Mouse (Mus musculus) midbrain, embryonic 13.5 days (tissue): Measurements from ENCODE around the gene Dlg2. TPM values are rescaled to one million over a fixed set of nuclear protein-coding genes. Genes with fewer than 3 reads are reported as not detected.

Experiments used
- ATAC-seq: fragments of 200-750 bp; cut with Nextera tagmentation; 2 replicates; pipeline ENCODE4 v1.8.0; 2017; ENCODE audit warnings: mild to moderate bottlenecking, moderate TSS enrichment, moderate library complexity
- H3K27ac ChIP-seq: fragments of 300-500 bp; sonication (generic); 2 replicates; pipeline ENCODE4 v1.5.1; 2015; ENCODE audit warnings: inconsistent platforms, mild to moderate bottlenecking, moderate library complexity
- H3K27me3 ChIP-seq: fragments of 300-500 bp; sonication (generic); 2 replicates; pipeline ENCODE4 v1.6.1; 2015; ENCODE audit warnings: mild to moderate bottlenecking, inconsistent platforms
- H3K36me3 ChIP-seq: fragments of 300-500 bp; sonication (generic); 2 replicates; pipeline ENCODE4 v1.6.1; 2015; ENCODE audit warnings: mild to moderate bottlenecking, inconsistent platforms
- H3K4me1 ChIP-seq: fragments of 300-500 bp; sonication (generic); replicated peaks from 2 replicates; pipeline ENCODE4 v1.6.1; 2015; ENCODE audit warnings: inconsistent platforms
- H3K4me2 ChIP-seq: fragments of 300-500 bp; sonication (generic); replicated peaks from 2 replicates; pipeline ENCODE4 v1.6.1; 2015; ENCODE audit warnings: moderate library complexity, mild to moderate bottlenecking, inconsistent platforms
- H3K4me3 ChIP-seq: fragments of 300-500 bp; sonication (generic); replicated peaks from 2 replicates; pipeline ENCODE4 v1.5.1; 2015; ENCODE audit warnings: mild to moderate bottlenecking, inconsistent platforms
- H3K9ac ChIP-seq: fragments of 300-500 bp; sonication (generic); replicated peaks from 2 replicates; pipeline ENCODE4 v1.6.1; 2015; ENCODE audit warnings: mild to moderate bottlenecking, inconsistent platforms
- H3K9me3 ChIP-seq: fragments of 300-500 bp; sonication (generic); 2 replicates; pipeline ENCODE4 v1.6.1; 2016; ENCODE audit warnings: mild to moderate bottlenecking, inconsistent platforms
- WGBS: fragments of 180-500 bp; shearing (Covaris S2); methylation state at CpG from one replicate; pipeline ENCODE4 v1.1.7; 2015; 5-methylcytosine and 5-hydroxymethylcytosine counted together
- polyA plus RNA-seq: library from polyadenylated mRNA; unstranded; fragments of >200 nt; fragmentation: Nextera tagmentation; extraction: Ambion mirVana; gene quantifications from 2 replicates; pipeline ENCODE4 v1.2.1, GENCODE M21; 2015

Dlg2 gene
- polyA plus RNA-seq, 1 experiment from 2014 or later: 13.0 TPM

- WGBS: 84% methylated on average over 2 of the region's 2 CpGs
- no peak overlapping the region for H3K9ac ChIP-seq
- H3K4me2 ChIP-seq: no peak overlapping the region
- no peak for ATAC-seq
- H3K4me1 ChIP-seq: no peaks in the 10 kb centered on the region
- no peak overlapping the region for H3K27ac ChIP-seq
- no peaks in the 10 kb centered on the region for H3K36me3 ChIP-seq
- no peaks in the 10 kb centered on the region for H3K9me3 ChIP-seq
- no peak overlapping the region for H3K4me3 ChIP-seq
- H3K27me3 ChIP-seq: no peaks in the 10 kb centered on the region
Observed at GRCm38 (mm10) chr7:91689829-91690228, 1213.4 kb downstream of the Dlg2 start.

GRCm38 (mm10) chr7:91709853-91710252 is 1233.4 kb downstream of the Dlg2 start:
- H3K27me3 ChIP-seq: no peaks in the 10 kb centered on the region
- no peaks in the 10 kb centered on the region for H3K4me1 ChIP-seq
- H3K9me3 ChIP-seq: no peaks in the 10 kb centered on the region
- no peak overlapping the region for H3K9ac ChIP-seq
- no peak for ATAC-seq
- H3K4me2 ChIP-seq: no peak overlapping the region
- H3K27ac ChIP-seq: no peak overlapping the region
- H3K4me3 ChIP-seq: no peak overlapping the region
- WGBS: 59% methylated on average over 5 of the region's 5 CpGs
- no peaks in the 10 kb centered on the region for H3K36me3 ChIP-seq

- H3K9ac ChIP-seq: no peak overlapping the region
- no peaks in the 10 kb centered on the region for H3K36me3 ChIP-seq
- no peaks in the 10 kb centered on the region for H3K9me3 ChIP-seq
- 80% methylated on average over 6 of the region's 6 CpGs for WGBS
- no peaks in the 10 kb centered on the region for H3K4me1 ChIP-seq
- H3K27me3 ChIP-seq: no peaks in the 10 kb centered on the region
- no peak overlapping the region for H3K4me2 ChIP-seq
- H3K27ac ChIP-seq: no peak overlapping the region
- no peak for ATAC-seq
- no peak overlapping the region for H3K4me3 ChIP-seq
Observed at GRCm38 (mm10) chr7:91711184-91711583, 1234.7 kb downstream of the Dlg2 start.

GRCm38 (mm10) chr7:91715776-91716175 is 1239.3 kb downstream of the Dlg2 start:
- 73% methylated on average over 1 of the region's 1 CpGs for WGBS
- H3K27me3 ChIP-seq: no peaks in the 10 kb centered on the region

GRCm38 (mm10) chr7:91716696-91717095 is 1240.2 kb downstream of the Dlg2 start:
- no peak for ATAC-seq
- Histone ChIP-seq H3K4me3 (no peak overlapping the region), H3K4me1 (no peaks in the 10 kb centered on the region), H3K27ac (no peak overlapping the region), H3K9ac (no peak overlapping the region), H3K36me3 (no peaks in the 10 kb centered on the region), H3K9me3 (no peaks in the 10 kb centered on the region), H3K27me3 (no peaks in the 10 kb centered on the region), H3K4me2 (no peak overlapping the region)
- 80% methylated on average over 6 of the region's 6 CpGs for WGBS

More at GRCm38 (mm10) chr7:91715776-91716175, 1239.3 kb downstream of the Dlg2 start:
- no peaks in the 10 kb centered on the region for H3K36me3 ChIP-seq
- H3K9ac ChIP-seq: no peak overlapping the region
- no peak overlapping the region for H3K4me2 ChIP-seq
- H3K4me3 ChIP-seq: no peak overlapping the region
- no peaks in the 10 kb centered on the region for H3K4me1 ChIP-seq
- no peak for ATAC-seq
- no peaks in the 10 kb centered on the region for H3K9me3 ChIP-seq
- no peak overlapping the region for H3K27ac ChIP-seq

- ATAC-seq: no peak
- H3K36me3 ChIP-seq: no peaks in the 10 kb centered on the region
Observed at GRCm38 (mm10) chr7:91720318-91720717, 1243.8 kb downstream of the Dlg2 start.

GRCm38 (mm10) chr7:91724397-91724796 is 1247.9 kb downstream of the Dlg2 start:
- H3K27me3 ChIP-seq: no peaks in the 10 kb centered on the region
- no peak overlapping the region for H3K4me3 ChIP-seq
- no peaks in the 10 kb centered on the region for H3K36me3 ChIP-seq
- H3K9ac ChIP-seq: no peak overlapping the region
- ATAC-seq: no peak
- no peak overlapping the region for H3K27ac ChIP-seq
- no peaks in the 10 kb centered on the region for H3K4me1 ChIP-seq
- no peaks in the 10 kb centered on the region for H3K9me3 ChIP-seq
- WGBS: 85% methylated on average over 5 of the region's 5 CpGs
- H3K4me2 ChIP-seq: no peak overlapping the region

More at GRCm38 (mm10) chr7:91720318-91720717, 1243.8 kb downstream of the Dlg2 start:
- Histone ChIP-seq H3K4me1 (no peaks in the 10 kb centered on the region), H3K9me3 (no peaks in the 10 kb centered on the region), H3K9ac (no peak overlapping the region), H3K27ac (no peak overlapping the region), H3K4me2 (no peak overlapping the region), H3K27me3 (no peaks in the 10 kb centered on the region), H3K4me3 (no peak overlapping the region)

GRCm38 (mm10) chr7:91740748-91741147 is 1264.3 kb downstream of the Dlg2 start:
- no peak overlapping the region for H3K4me3 ChIP-seq
- H3K9ac ChIP-seq: no peak overlapping the region
- 96% methylated on average over 3 of the region's 3 CpGs for WGBS

GRCm38 (mm10) chr7:91753151-91753861 is 1276.8 kb downstream of the Dlg2 start:
- H3K4me1 ChIP-seq: no peaks in the 10 kb centered on the region
- no peak overlapping the region for H3K4me2 ChIP-seq
- H3K4me3 ChIP-seq: no peak overlapping the region
- ATAC-seq: no peak
- H3K27me3 ChIP-seq: no peaks in the 10 kb centered on the region
- H3K36me3 ChIP-seq: no peaks in the 10 kb centered on the region
- H3K9ac ChIP-seq: no peak overlapping the region
- no peak overlapping the region for H3K27ac ChIP-seq
- no peaks in the 10 kb centered on the region for H3K9me3 ChIP-seq

More at GRCm38 (mm10) chr7:91740748-91741147, 1264.3 kb downstream of the Dlg2 start:
- Histone ChIP-seq H3K27ac (no peak overlapping the region), H3K27me3 (no peaks in the 10 kb centered on the region), H3K4me1 (no peaks in the 10 kb centered on the region), H3K36me3 (no peaks in the 10 kb centered on the region), H3K4me2 (no peak overlapping the region), H3K9me3 (no peaks in the 10 kb centered on the region)
- ATAC-seq: no peak

GRCm38 (mm10) chr7:91767648-91768047 is 1291.2 kb downstream of the Dlg2 start:
- no peak overlapping the region for H3K27ac ChIP-seq
- H3K4me2 ChIP-seq: no peak overlapping the region
- H3K4me1 ChIP-seq: no peaks in the 10 kb centered on the region
- no peak overlapping the region for H3K9ac ChIP-seq
- H3K4me3 ChIP-seq: no peak overlapping the region
- H3K36me3 ChIP-seq: no peaks in the 10 kb centered on the region
- no peaks in the 10 kb centered on the region for H3K9me3 ChIP-seq
- no peaks in the 10 kb centered on the region for H3K27me3 ChIP-seq
- no peak for ATAC-seq

GRCm38 (mm10) chr7:91778673-91779072 is 1302.2 kb downstream of the Dlg2 start:
- no peak overlapping the region for H3K27ac ChIP-seq
- H3K36me3 ChIP-seq: no peaks in the 10 kb centered on the region
- H3K4me1 ChIP-seq: no peaks in the 10 kb centered on the region; the same call in 1 of the 2 replicates
- no peak overlapping the region for H3K4me2 ChIP-seq
- no peak overlapping the region for H3K9ac ChIP-seq
- no peak for ATAC-seq
- no peak overlapping the region for H3K4me3 ChIP-seq
- no peaks in the 10 kb centered on the region for H3K9me3 ChIP-seq
- H3K27me3 ChIP-seq: no peaks in the 10 kb centered on the region

- H3K4me2 ChIP-seq: no peak overlapping the region
- no peak overlapping the region for H3K27ac ChIP-seq
- no peaks in the 10 kb centered on the region for H3K4me1 ChIP-seq
- H3K36me3 ChIP-seq: no peaks in the 10 kb centered on the region
- ATAC-seq: no peak
- no peak overlapping the region for H3K4me3 ChIP-seq
- H3K9me3 ChIP-seq: no peaks in the 10 kb centered on the region
- 85% methylated on average over 2 of the region's 2 CpGs for WGBS
- no peaks in the 10 kb centered on the region for H3K27me3 ChIP-seq
- H3K9ac ChIP-seq: no peak overlapping the region
Observed at GRCm38 (mm10) chr7:91784617-91785016, 1308.1 kb downstream of the Dlg2 start.

GRCm38 (mm10) chr7:91785445-91785844 is 1309.0 kb downstream of the Dlg2 start:
- WGBS: 75% methylated on average over 5 of the region's 5 CpGs
- no peak overlapping the region for H3K27ac ChIP-seq
- no peak for ATAC-seq

More at GRCm38 (mm10) chr7:91785445-91785844, 1309.0 kb downstream of the Dlg2 start:
- Histone ChIP-seq H3K4me2 (no peak overlapping the region), H3K4me1 (no peaks in the 10 kb centered on the region), H3K36me3 (no peaks in the 10 kb centered on the region), H3K27me3 (no peaks in the 10 kb centered on the region), H3K9me3 (no peaks in the 10 kb centered on the region), H3K9ac (no peak overlapping the region), H3K4me3 (no peak overlapping the region)
